ENCODE assay signal across 17 mouse cellular contexts in genomic region chr9:13910091-13910490, GRCm38 (mm10).
A peak's percentile ranks its signal among the peaks of the same experiment; 100 is the strongest.
DNase-seq lines count a peak whose midpoint lies in the region; ATAC-seq and TF ChIP-seq lines count a peak whose summit lies in the region.
"Had no signal": no experiment of that assay in that cellular context is flagged by ENCODE, and none has a peak within 500 bp of the region (broad histone marks: within the 10 kb centered on the region; RNA-seq: fewer than 3 reads in every experiment).

No protein-coding gene starts in this region.

- no peaks in the 10 kb centered on the region for H3K9me3 ChIP-seq in liver, embryonic 11.5 days (ENCODE audit: control insufficient read depth, low read length)
- H3K9me3 ChIP-seq: forebrain, embryonic 13.5 days; limb, embryonic 10.5 days; midbrain, embryonic 15.5 days had no signal

- intact Hi-C loops in heart, postnatal 14 days (cut with DNase I) = no loop called here
- intact Hi-C loops in left cerebral cortex, adult 2 months (cut with DNase I) = no loop called here

- no peaks in the 10 kb centered on the region for H3K27me3 ChIP-seq in liver, adult 2 months (ENCODE audit: control insufficient read depth, insufficient read depth, low read length)
- no peaks in the 10 kb centered on the region for H3K27me3 ChIP-seq in liver, embryonic 11.5 days (replicated peaks; ENCODE audit: control insufficient read depth, insufficient read depth, low read length)
- H3K27me3 ChIP-seq in kidney, adult 2 months (replicated peaks; ENCODE audit: control insufficient read depth, insufficient read depth, low read length) = no peaks in the 10 kb centered on the region
- H3K27me3 ChIP-seq: CH12.LX; forebrain, embryonic 13.5 days; midbrain, embryonic 15.5 days had no signal

- 16% methylated on average over 2 of the region's 2 CpGs for WGBS in liver, adult 2 months
- WGBS in liver, embryonic 11.5 days = 78% methylated on average over 2 of the region's 2 CpGs
- WGBS in kidney, adult 2 months = 18% methylated on average over 2 of the region's 2 CpGs

- no peak overlapping the region for H3K4me3 ChIP-seq in liver, adult 2 months (ENCODE audit: insufficient read depth, low read depth, low read length)
- H3K4me3 ChIP-seq in liver, embryonic 11.5 days (ENCODE audit: low read depth, low read length) = no peak overlapping the region
- no peak overlapping the region for H3K4me3 ChIP-seq in kidney, adult 2 months (ENCODE audit: insufficient read depth, low read depth, low read length)
- H3K4me3 ChIP-seq in left cerebral cortex, adult 2 months = no peak overlapping the region
- H3K4me3 ChIP-seq: forebrain, embryonic 13.5 days; limb, embryonic 10.5 days; midbrain, embryonic 15.5 days had no signal

- H3K36me3 ChIP-seq in liver, adult 2 months (ENCODE audit: control insufficient read depth, insufficient read depth, low read length) = no peaks in the 10 kb centered on the region
- no peaks in the 10 kb centered on the region for H3K36me3 ChIP-seq in liver, embryonic 11.5 days (ENCODE audit: control insufficient read depth, insufficient read depth, low read length)
- H3K36me3 ChIP-seq in kidney, adult 2 months (ENCODE audit: control insufficient read depth, insufficient read depth, low read length) = no peaks in the 10 kb centered on the region
- H3K36me3 ChIP-seq: limb, embryonic 10.5 days; midbrain, embryonic 15.5 days had no signal

- no peak overlapping the region for H3K27ac ChIP-seq in liver, adult 2 months (replicated peaks; ENCODE audit: insufficient read depth, low read depth, low read length)
- H3K27ac ChIP-seq in liver, embryonic 11.5 days (ENCODE audit: low read depth, low read length) = no peak overlapping the region
- no peak overlapping the region for H3K27ac ChIP-seq in kidney, adult 2 months (ENCODE audit: insufficient read depth, low read depth, low read length)
- H3K27ac ChIP-seq in left cerebral cortex, adult 2 months = no peak overlapping the region
- H3K27ac ChIP-seq: forebrain, embryonic 13.5 days; limb, embryonic 10.5 days; liver, embryonic 14.5 days; midbrain, embryonic 15.5 days had no signal

- no peak for TF ChIP-seq POLR2A in liver, adult 2 months (IDR thresholded peaks at IDR 0.05; ENCODE audit: extremely low read depth, insufficient read depth, low read length)
- TF ChIP-seq POLR2A in kidney, adult 2 months (IDR thresholded peaks at IDR 0.05; ENCODE audit: low read depth, low read length) = no peak

- no peak overlapping the region for H3K4me2 ChIP-seq in liver, embryonic 11.5 days
- H3K4me2 ChIP-seq: forebrain, embryonic 13.5 days; midbrain, embryonic 15.5 days had no signal

- H3K9ac ChIP-seq in liver, adult 2 months (ENCODE audit: low read depth, low read length) = no peak overlapping the region
- no peak overlapping the region for H3K9ac ChIP-seq in liver, embryonic 11.5 days (ENCODE audit: low read depth, low read length)
- H3K9ac ChIP-seq: forebrain, embryonic 13.5 days; liver, embryonic 14.5 days; midbrain, embryonic 15.5 days had no signal

- H3K4me1 ChIP-seq in liver, adult 2 months (ENCODE audit: control insufficient read depth, insufficient read depth, low read length) = no peaks in the 10 kb centered on the region
- H3K4me1 ChIP-seq in liver, embryonic 11.5 days (replicated peaks; ENCODE audit: control insufficient read depth, insufficient read depth, low read length) = no peaks in the 10 kb centered on the region
- H3K4me1 ChIP-seq in kidney, adult 2 months (ENCODE audit: control insufficient read depth, insufficient read depth, low read length) = no peaks in the 10 kb centered on the region
- H3K4me1 ChIP-seq: forebrain, embryonic 13.5 days had no signal

- TF ChIP-seq CTCF in liver, adult 2 months (IDR thresholded peaks at IDR 0.05; ENCODE audit: low read depth, low read length) = no peak
- no peak for TF ChIP-seq CTCF in kidney, adult 2 months (conservative IDR thresholded peaks at IDR 0.05; ENCODE audit: insufficient read depth, insufficient read length, low read depth, low read length)
- TF ChIP-seq CTCF in left cerebral cortex, adult 2 months (IDR thresholded peaks at IDR 0.05) = no peak

- peak; percentile 93 for DNase-seq in heart, adult 11 months
- DNase-seq in heart, postnatal 14 days = no peak
- peak; percentile 56 for DNase-seq in liver, adult 2 months (ENCODE audit: extremely low read depth, low read depth, low spot score)
- no peak for DNase-seq in liver, embryonic 11.5 days (ENCODE audit: low spot score)
- peak; percentile 53 for DNase-seq in kidney, adult 2 months
- DNase-seq in kidney, postnatal 25 days = peak; percentile 39 to 47
- no peak for DNase-seq in left cerebral cortex, adult 2 months (ENCODE audit: extremely low spot score in 1 of 2, low spot score in 2 of 2)
- DNase-seq: adrenal gland, postnatal 10 days; cerebellum, adult 11-12 months; cerebellum, postnatal 36 days; thymus, postnatal 4 days had no signal

- no peak for ATAC-seq in liver, embryonic 11.5 days (replicated peaks; ENCODE audit: low FRiP score)
- ATAC-seq in megakaryocyte, adult 5-6 weeks (ENCODE audit: poor library complexity, severe bottlenecking) = no peak
- ATAC-seq: forebrain, embryonic 13.5 days; midbrain, embryonic 15.5 days had no signal

- H3K79me2 ChIP-seq in liver, adult 2 months (ENCODE audit: control insufficient read depth, insufficient read depth, low read length) = no peaks in the 10 kb centered on the region

Comparison
In these comparisons a context has a peak if more than half of its experiments do, and no peak if none do; other contexts are left out.
1. DNase-seq: peak in heart, adult 11 months (single experiment), liver, adult 2 months (single experiment), kidney, adult 2 months (single experiment) and kidney, postnatal 25 days (2 of 2); none in heart, postnatal 14 days (0 of 2), liver, embryonic 11.5 days (single experiment) and left cerebral cortex, adult 2 months (0 of 2).